Mouse (Mus musculus): ENCODE measurements around the gene B230118H07Rik.

Gene B230118H07Rik

DNA sequence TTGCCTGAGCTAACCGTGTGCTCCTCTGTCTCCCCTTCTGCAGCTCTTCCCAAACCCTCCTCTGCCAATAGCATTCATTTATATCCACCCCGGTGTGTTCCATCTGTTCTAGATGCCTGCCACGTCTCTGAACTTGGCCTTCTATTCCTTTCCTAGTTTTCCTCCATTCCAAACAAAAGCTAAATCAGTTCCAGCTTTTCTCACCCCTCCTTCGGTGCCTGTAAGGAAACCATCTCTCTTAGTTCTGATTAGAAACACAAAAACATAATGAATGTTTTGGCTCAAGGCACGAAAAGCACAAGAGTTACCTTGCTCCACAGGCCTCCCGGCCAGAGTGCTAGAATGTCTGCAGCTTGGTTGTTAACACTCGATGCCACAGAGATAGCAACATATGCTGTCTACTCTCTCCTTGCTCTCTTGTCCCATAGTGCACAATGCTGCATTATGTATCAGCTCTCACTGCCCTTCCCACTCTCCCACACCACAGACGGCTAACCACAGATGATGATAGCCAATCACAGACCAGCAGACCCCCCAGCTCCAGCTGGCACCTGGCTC is at the start of gene B230118H07Rik, which contains the start of gene Rag1:
Gene B230118H07Rik, minus strand, starts transcription at position 419 of the 558 bp plus-strand sequence.
Gene Rag1, minus strand, starts transcription at position 388 of the 558 bp plus-strand sequence.
- no peak for DNase-seq (ENCODE audit: low read depth, low spot score)

GRCm38 (mm10) chr2:101695584-101695983 is 46.3 kb upstream of the B230118H07Rik start:
- DNase-seq (ENCODE audit: low read depth, low spot score), result no peak

DNA sequence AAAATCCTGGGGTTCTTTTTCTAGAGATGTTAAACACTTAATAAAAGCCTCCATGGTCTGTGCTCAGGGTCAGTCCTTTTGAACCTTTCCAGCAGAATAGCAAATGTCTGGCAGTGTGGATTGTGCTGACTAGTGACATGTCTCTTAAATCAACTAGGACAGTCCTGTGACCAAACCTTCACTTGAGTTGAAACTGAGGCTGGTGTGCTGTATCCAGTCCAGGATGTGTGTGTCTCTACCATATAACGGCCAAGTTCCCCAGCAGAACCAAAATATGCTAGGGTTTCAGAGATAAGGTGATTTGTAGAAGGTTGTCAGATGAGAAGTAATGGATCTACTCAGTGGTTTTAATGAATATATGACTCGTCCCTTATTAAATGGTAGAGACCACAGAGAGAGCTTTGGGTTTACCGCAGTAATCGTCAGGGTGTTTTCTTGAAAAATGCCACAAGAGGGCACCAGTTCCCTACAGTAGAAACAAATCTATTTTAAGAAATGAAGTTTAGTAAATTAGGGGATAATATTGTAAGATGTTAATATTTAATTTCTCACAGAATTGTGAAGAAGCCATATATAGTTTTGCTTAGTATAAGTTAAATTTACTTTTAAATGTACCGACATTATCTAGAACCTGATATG is 44.4 kb upstream of the B230118H07Rik start:
- DNase-seq (ENCODE audit: low read depth, low spot score), result no peak

- DNase-seq (ENCODE audit: low read depth, low spot score), result no peak
These were observed 43.7 kb upstream of the B230118H07Rik start for GRCm38 (mm10) chr2:101693043-101693442.

DNA sequence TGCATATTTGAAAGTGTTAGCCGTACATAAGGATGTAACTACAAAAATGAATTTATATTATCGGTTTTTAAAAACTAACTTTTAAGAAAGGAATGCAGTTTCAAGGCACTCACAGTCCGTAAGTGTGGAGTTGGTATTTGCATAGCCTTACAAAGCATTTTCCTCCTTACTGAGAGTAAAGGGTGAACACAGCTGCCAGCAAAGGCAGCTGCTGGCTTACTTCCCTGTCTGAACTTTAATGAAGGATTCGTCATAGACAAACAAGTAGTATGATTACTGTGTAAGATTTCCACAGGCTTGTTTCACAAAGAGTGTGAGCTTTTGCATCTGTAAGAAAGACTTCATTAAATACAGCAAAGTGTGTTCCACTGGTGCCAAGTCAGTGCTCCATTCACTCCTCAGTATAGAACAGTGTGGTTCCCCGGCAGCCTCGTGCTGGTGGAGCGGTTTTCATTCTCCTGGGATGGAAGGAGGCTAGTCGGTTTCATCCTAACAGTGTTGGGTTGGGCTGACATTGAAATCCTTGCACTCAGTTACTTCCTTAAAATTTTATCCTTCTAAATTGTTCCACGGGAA is 41.0 kb upstream of the B230118H07Rik start:
- no peak for DNase-seq (ENCODE audit: low read depth, low spot score)

GRCm38 (mm10) chr2:101688011-101688410 is 38.7 kb upstream of the B230118H07Rik start:
- DNase-seq (ENCODE audit: low read depth, low spot score), result no peak

DNA sequence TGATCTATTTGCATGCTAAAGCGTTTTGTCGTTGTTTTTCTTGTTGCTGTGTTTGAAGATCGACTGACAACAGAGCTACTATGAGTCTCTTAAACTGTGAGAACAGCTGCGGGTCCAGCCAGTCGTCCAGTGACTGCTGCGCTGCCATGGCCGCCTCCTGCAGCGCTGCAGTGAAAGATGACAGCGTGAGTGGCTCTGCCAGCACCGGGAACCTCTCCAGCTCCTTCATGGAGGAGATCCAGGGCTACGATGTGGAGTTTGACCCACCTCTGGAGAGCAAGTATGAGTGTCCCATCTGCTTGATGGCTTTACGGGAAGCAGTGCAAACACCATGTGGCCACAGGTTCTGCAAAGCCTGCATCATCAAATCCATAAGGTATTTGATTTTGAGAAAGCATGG is 35.1 kb upstream of the B230118H07Rik start:
- DNase-seq (ENCODE audit: low read depth, low spot score), result no peak

DNA sequence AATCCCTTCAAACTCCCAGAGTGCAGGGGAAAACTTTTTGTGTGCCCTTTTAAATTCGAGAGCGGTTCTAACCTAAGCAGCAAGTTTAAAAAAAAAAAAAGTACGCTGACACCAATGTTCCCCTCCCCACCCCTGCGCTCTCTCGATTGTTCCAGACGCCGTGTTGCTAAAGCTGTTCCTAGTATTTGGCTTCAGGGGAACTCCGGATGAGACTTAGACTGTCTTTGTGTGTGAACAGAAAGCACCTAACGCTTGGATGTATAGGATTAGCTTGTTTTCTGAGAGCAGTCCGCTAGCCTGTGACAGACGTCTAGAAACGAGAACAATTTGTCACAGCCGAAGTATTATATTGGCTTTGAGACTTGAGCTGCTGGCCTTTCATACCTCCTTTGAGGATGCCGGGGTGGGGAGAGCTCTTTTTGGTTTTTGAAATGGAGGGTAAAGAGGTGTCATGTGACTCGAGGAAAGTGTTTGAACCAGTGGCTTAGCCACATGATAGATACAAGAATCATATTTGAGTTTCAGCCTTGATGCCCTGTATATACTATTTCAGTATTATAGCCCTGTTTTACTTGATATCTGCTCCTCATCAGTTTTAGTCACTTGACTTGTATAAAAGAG is 29.9 kb upstream of the B230118H07Rik start:
- DNase-seq (ENCODE audit: low read depth, low spot score), result no peak

- peak; percentile 63 for DNase-seq (ENCODE audit: low read depth, low spot score)
These were observed 29.1 kb upstream of the B230118H07Rik start, which contains the start of gene Traf6 for GRCm38 (mm10) chr2:101678236-101679021. Traf6 (plus strand) TSS chr2:101678429.

- no peak for DNase-seq (ENCODE audit: low read depth, low spot score)
These were observed 24.2 kb upstream of the B230118H07Rik start for GRCm38 (mm10) chr2:101673547-101673946.

DNA sequence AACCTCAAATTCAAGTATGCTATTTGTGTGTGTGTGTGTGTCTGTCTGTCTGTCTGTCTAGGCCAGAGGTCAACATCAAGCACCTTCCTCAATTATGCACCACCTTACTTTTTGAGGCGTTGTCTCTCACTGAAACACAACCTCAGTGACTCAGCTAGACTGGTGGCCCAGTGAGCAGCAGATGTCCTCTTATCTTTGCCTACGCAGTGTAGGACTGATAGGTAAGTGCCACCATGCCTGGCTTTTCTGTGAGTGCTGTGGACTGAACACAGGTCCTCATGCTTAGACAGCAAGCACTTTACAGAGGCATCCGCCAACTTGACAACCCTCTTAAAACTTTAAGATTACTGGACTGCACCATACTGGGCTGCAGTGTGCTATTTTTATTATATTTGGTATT is 19.4 kb upstream of the B230118H07Rik start:
- no peak for DNase-seq (ENCODE audit: low read depth, low spot score)

DNA sequence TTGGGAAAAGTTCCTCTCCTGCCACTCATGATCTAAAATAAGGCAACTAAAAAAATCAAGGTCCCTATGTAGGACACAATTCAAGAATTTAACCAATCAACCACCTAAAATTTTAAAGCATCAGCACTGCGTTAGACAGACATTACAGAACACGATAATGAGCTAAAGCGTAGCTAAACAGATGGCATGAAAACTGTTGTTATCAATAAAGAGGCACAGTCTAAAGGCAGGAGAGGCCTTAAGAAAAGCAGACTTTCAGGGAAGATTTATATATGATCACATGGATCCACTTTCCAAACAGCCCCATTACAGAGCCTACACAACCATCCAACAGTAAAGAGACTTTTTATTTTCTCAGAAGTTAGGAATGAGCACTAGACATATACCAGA is 16.4 kb upstream of the B230118H07Rik start:
- no peak for DNase-seq (ENCODE audit: low read depth, low spot score)

- DNase-seq (ENCODE audit: low read depth, low spot score), result peak; percentile 28
These were observed 15.8 kb upstream of the B230118H07Rik start for GRCm38 (mm10) chr2:101665058-101665702.

GRCm38 (mm10) chr2:101660536-101660935 is 11.2 kb upstream of the B230118H07Rik start:
- DNase-seq (ENCODE audit: low read depth, low spot score), result no peak

DNA sequence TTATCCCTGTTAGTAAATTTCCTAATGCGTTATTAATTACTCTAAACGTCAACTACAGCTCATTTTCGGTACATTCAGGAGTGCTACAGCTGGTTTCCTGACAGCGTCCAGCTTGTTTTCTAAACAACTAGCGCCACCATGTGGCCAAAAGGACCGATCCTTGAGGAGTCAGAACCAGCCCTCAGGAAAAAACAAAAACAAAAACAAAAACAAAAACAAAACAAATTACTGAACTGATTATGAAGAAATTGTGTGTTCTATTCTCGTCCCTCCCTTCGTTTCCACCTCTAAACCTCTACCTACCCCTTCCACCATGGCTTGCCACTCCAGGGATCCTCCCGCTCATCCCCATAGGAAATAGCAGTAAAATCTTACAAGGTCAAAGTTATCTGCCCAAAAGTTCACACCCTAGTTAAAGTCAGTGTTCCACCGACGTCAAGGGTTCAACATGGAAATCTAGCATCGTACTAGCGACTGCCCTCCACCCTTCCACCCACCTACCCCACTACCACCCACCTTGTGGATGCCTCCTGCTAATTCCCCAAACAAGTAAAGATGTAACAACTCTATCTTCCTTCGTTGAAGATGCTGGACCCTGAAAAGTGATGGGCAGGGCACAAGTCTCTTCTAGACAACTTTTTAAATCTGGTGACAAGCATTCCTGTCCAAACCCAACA is 3.7 kb upstream of the B230118H07Rik start:
- peak; percentile 36 for DNase-seq (ENCODE audit: low read depth, low spot score)

GRCm38 (mm10) chr2:101652204-101652920 is 3.0 kb upstream of the B230118H07Rik start:
- DNase-seq (ENCODE audit: low read depth, low spot score), result no peak

DNA sequence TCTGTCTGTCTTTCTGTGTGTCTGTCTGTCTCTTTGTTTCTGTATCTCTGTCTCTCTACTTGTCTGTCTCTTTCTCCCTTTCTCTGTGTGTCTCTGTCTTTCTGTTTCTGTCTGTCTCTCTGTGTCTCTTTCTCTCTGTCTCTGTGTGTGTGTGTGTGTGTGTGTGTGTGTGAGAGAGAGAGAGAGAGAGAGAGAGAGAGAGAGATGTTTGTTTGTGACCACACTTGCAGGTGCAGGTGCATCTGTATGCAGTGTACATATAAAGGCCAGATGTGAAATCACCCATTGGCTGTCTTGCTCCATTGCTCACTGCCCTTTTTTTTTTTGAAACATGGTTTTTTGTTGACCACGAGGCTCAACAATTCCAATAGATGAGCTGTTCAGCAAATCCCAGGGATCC is 1.1 kb upstream of the B230118H07Rik start:
- no peak for DNase-seq (ENCODE audit: low read depth, low spot score)

GRCm38 (mm10) chr2:101648361-101648760 is 971 bp downstream of the B230118H07Rik start:
- no peak for DNase-seq (ENCODE audit: low read depth, low spot score)

- DNase-seq (ENCODE audit: low read depth, low spot score), result no peak
These were observed 3.5 kb downstream of the B230118H07Rik start for GRCm38 (mm10) chr2:101645841-101646240.

GRCm38 (mm10) chr2:101639840-101640350 is 9.4 kb downstream of the B230118H07Rik start:
- DNase-seq (ENCODE audit: low read depth, low spot score), result no peak
